9 mouse cellular contexts compared by ENCODE assay signal in the genomic region with DNA sequence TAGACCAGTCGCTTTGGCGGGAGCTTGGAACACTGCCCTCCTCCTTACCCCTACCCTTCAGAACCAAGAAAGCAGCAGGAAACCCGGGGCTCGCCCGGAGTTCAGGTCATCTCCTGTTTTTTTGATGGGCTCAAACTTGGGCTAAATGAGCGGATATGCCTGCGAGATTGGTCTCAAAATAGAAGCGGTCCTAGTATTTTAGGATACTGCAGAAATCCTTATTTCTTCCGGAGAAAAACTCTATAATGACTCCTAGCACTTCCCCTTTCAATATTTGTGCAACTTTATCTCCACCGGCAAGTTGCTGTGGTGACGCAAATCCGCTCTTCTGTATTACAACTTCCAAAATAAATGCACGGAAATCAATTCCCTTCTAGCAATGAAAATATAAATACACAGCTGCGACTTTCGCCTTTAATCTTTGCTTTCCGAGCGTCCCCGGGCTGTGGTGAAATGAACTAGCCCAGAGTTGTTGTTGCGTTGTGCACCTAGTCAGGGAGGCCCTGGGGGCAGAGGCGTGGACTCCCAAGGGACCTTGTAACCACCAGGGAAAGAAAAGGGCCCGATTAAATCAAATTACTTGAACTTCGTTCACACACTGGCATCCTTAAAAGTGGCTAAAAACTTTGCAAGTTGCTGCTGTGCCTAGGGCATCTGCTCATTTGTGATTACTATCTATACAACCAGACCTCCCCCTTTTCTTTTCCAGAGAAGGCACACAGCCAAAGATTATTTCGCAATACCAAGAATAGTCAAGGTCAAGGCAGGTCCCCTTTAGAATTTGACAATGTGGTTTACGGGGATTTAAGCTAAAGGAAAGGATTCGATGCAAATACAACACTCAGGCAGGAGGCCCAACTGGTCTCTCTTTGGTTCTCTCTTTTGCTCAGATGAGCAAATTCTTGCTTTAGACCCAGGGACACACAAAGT. TPM values are rescaled to one million over a fixed set of nuclear protein-coding genes. Genes with fewer than 3 reads are reported as not detected.
DNase-seq lines count a peak whose midpoint lies in the region; ATAC-seq and TF ChIP-seq lines count a peak whose summit lies in the region.
"Had no signal": no experiment of that assay in that cellular context is flagged by ENCODE, and none has a peak within 500 bp of the region (broad histone marks: within the 10 kb centered on the region; RNA-seq: fewer than 3 reads in every experiment).

No protein-coding gene starts in this region.

- TF ChIP-seq EP300 in liver, embryonic 14.5 days (IDR thresholded peaks at IDR 0.05; ENCODE audit: low read depth), result no peak

- TF ChIP-seq POLR2A in thymus, adult 2 months (IDR thresholded peaks at IDR 0.05; ENCODE audit: control insufficient read depth, extremely low read depth, insufficient read depth, low read length, poor library complexity), result no peak

- H3K4me2 ChIP-seq in neural tube, embryonic 15.5 days, result no peak overlapping the region
- H3K4me2 ChIP-seq in heart, embryonic 11.5 days, result peak overlapping the region; percentile 38; the same call in 1 of the 2 replicates
- peak overlapping the region; percentile 28; the same call in 1 of the 2 replicates for H3K4me2 ChIP-seq in liver, embryonic 14.5 days (ENCODE audit: low read depth)
- H3K4me2 ChIP-seq in midbrain, embryonic 15.5 days, result no peak overlapping the region

- DNase-seq in neural tube, embryonic 10.5 days (ENCODE audit: extremely low spot score, low spot score), result peak; percentile 47
- no peak for DNase-seq in liver, embryonic 14.5 days (ENCODE audit: low read depth in 3 of 3, low spot score in 3 of 3)
- peak; percentile 24 for DNase-seq in yolk sac, embryonic 10.5 days (ENCODE audit: low spot score)
- DNase-seq in left cerebral cortex, postnatal 36 days (ENCODE audit: low spot score in 2 of 2), result no peak
- DNase-seq in thymus, adult 2 months, result no peak

- H3K27ac ChIP-seq in neural tube, embryonic 15.5 days (replicated peaks), result no peak overlapping the region
- H3K27ac ChIP-seq in heart, embryonic 11.5 days (ENCODE audit: low read depth, low read length), result no peak overlapping the region
- H3K27ac ChIP-seq in liver, embryonic 14.5 days, result no peak overlapping the region
- no peak overlapping the region for H3K27ac ChIP-seq in thymus, adult 2 months (ENCODE audit: control insufficient read depth, insufficient read depth, low read length)
- no peak overlapping the region for H3K27ac ChIP-seq in midbrain, embryonic 15.5 days
- H3K27ac ChIP-seq: midbrain, embryonic 10.5 days had no signal

- no peaks in the 10 kb centered on the region for H3K9me3 ChIP-seq in neural tube, embryonic 15.5 days (replicated peaks)
- no peaks in the 10 kb centered on the region for H3K9me3 ChIP-seq in heart, embryonic 11.5 days (replicated peaks; ENCODE audit: control insufficient read depth, low read length)
- no peaks in the 10 kb centered on the region for H3K9me3 ChIP-seq in liver, embryonic 14.5 days (ENCODE audit: control insufficient read depth, low read length)
- no peaks in the 10 kb centered on the region for H3K9me3 ChIP-seq in midbrain, embryonic 15.5 days
- H3K9me3 ChIP-seq: midbrain, embryonic 10.5 days had no signal

- no peak for TF ChIP-seq CTCF in liver, embryonic 14.5 days (IDR thresholded peaks at IDR 0.05; ENCODE audit: low read depth)
- no peak for TF ChIP-seq CTCF in thymus, adult 2 months (IDR thresholded peaks at IDR 0.05; ENCODE audit: borderline replicate concordance, control insufficient read depth, extremely low read depth, insufficient read depth, low read length, poor library complexity)

- no peaks in the 10 kb centered on the region for H3K36me3 ChIP-seq in neural tube, embryonic 15.5 days
- no peaks in the 10 kb centered on the region for H3K36me3 ChIP-seq in heart, embryonic 11.5 days (ENCODE audit: control insufficient read depth, insufficient read depth, low read length)
- no peaks in the 10 kb centered on the region for H3K36me3 ChIP-seq in liver, embryonic 14.5 days (replicated peaks; ENCODE audit: control insufficient read depth, insufficient read depth, low read depth)
- no peaks in the 10 kb centered on the region for H3K36me3 ChIP-seq in thymus, adult 2 months (ENCODE audit: control insufficient read depth, insufficient read depth, low read length)
- H3K36me3 ChIP-seq in midbrain, embryonic 15.5 days (replicated peaks), result no peaks in the 10 kb centered on the region
- H3K36me3 ChIP-seq: midbrain, embryonic 10.5 days had no signal

- no peak for ATAC-seq in neural tube, embryonic 15.5 days (ENCODE audit: low FRiP score)
- no peak for ATAC-seq in heart, embryonic 11.5 days (replicated peaks; ENCODE audit: insufficient number of reproducible peaks, low FRiP score, low TSS enrichment)
- no peak for ATAC-seq in liver, embryonic 14.5 days (ENCODE audit: insufficient read depth)
- ATAC-seq in midbrain, embryonic 15.5 days (replicated peaks), result no peak

- no peak overlapping the region for H3K9ac ChIP-seq in neural tube, embryonic 15.5 days (replicated peaks)
- no peak overlapping the region for H3K9ac ChIP-seq in heart, embryonic 11.5 days (ENCODE audit: low read depth, low read length)
- no peak overlapping the region for H3K9ac ChIP-seq in liver, embryonic 14.5 days (replicated peaks)
- H3K9ac ChIP-seq in midbrain, embryonic 15.5 days, result no peak overlapping the region

- no peak overlapping the region for H3K4me3 ChIP-seq in neural tube, embryonic 15.5 days (replicated peaks)
- H3K4me3 ChIP-seq in heart, embryonic 11.5 days (ENCODE audit: low read depth, low read length), result no peak overlapping the region
- no peak overlapping the region for H3K4me3 ChIP-seq in liver, embryonic 14.5 days (ENCODE audit: insufficient read depth in 1 of 2, low read depth in 2 of 2, low read length in 2 of 2)
- H3K4me3 ChIP-seq in thymus, adult 2 months (ENCODE audit: control insufficient read depth, insufficient read depth, low read length), result no peak overlapping the region
- no peak overlapping the region for H3K4me3 ChIP-seq in midbrain, embryonic 15.5 days

- peaks cover 15% of the 10 kb centered on the region for H3K4me1 ChIP-seq in neural tube, embryonic 15.5 days
- 0 out of 2 replicates have a peak, but pooled peaks cover 7% of the 10 kb centered on the region for H3K4me1 ChIP-seq in heart, embryonic 11.5 days (ENCODE audit: control insufficient read depth, insufficient read depth, low read length)
- no peaks in the 10 kb centered on the region; a peak in 1 of 4 replicates for H3K4me1 ChIP-seq in liver, embryonic 14.5 days (replicated peaks; ENCODE audit: control insufficient read depth in 2 of 2, insufficient read depth in 2 of 2, low read length in 1 of 2)
- peaks cover 24% of the 10 kb centered on the region for H3K4me1 ChIP-seq in thymus, adult 2 months (replicated peaks; ENCODE audit: control insufficient read depth, insufficient read depth, low read length)
- H3K4me1 ChIP-seq in midbrain, embryonic 15.5 days, result peaks cover 14% of the 10 kb centered on the region

- peaks cover 84% of the 10 kb centered on the region for H3K27me3 ChIP-seq in neural tube, embryonic 15.5 days (replicated peaks)
- peaks cover 61% of the 10 kb centered on the region for H3K27me3 ChIP-seq in heart, embryonic 11.5 days (ENCODE audit: control insufficient read depth, insufficient read depth, low read length)
- peaks cover 71% of the 10 kb centered on the region for H3K27me3 ChIP-seq in liver, embryonic 14.5 days (ENCODE audit: control insufficient read depth, insufficient read depth, low read length)
- peaks cover 26% of the 10 kb centered on the region for H3K27me3 ChIP-seq in thymus, adult 2 months (ENCODE audit: control insufficient read depth, insufficient read depth, low read length)
- peaks cover 79% of the 10 kb centered on the region for H3K27me3 ChIP-seq in midbrain, embryonic 15.5 days (replicated peaks)

- intact Hi-C loops in left cerebral cortex, postnatal 36 days (cut with DNase I), result loop anchor here (5.0 kb wide), 1 partner anchor 288 kb away; no protein-coding TSS in a partner anchor

- 3% methylated on average over 25 of the region's 25 CpGs for WGBS in neural tube, embryonic 15.5 days
- 3% methylated on average over 25 of the region's 25 CpGs for WGBS in heart, embryonic 11.5 days (ENCODE audit: insufficient replicate concordance)
- WGBS in liver, embryonic 14.5 days (ENCODE audit: insufficient replicate concordance), result 3% methylated on average over 25 of the region's 25 CpGs
- WGBS in thymus, adult 2 months, result 25% methylated on average over 25 of the region's 25 CpGs
- WGBS in midbrain, embryonic 15.5 days, result 2% methylated on average over 25 of the region's 25 CpGs

RNA-seq across cellular contexts. Expression of a gene that starts 2.8 kb away (rescaled TPM):
- 2.6 and 7.9 TPM in 2 replicates for polyA plus RNA-seq in neural tube, embryonic 15.5 days (2015; fragmentation: Nextera tagmentation; extraction: Ambion mirVana)
- polyA plus RNA-seq in heart, embryonic 11.5 days (2014; fragmentation: Nextera tagmentation; extraction: Ambion mirVana), result 5.0 and 7.0 TPM in 2 replicates
- polyA plus RNA-seq in liver, embryonic 14.5 days (2012; rRNA removed), result 2.7 and 3.1 TPM in 2 replicates
- 3.5 and 3.9 TPM in 2 replicates for polyA plus RNA-seq in liver, embryonic 14.5 days (2014; fragmentation: Nextera tagmentation; extraction: Ambion mirVana)
- total RNA-seq in left cerebral cortex, postnatal 36 days (2021), result 1 to 10 TPM; 1.1 to 1.4 TPM
- 15.5 and 18.4 TPM in 2 replicates for polyA plus RNA-seq in thymus, adult 2 months (2012; rRNA removed)
- 1.7 and 2.2 TPM in 2 replicates for polyA plus RNA-seq in midbrain, embryonic 15.5 days (2015; fragmentation: Nextera tagmentation; extraction: Ambion mirVana)

Comparison
In these comparisons a context has a peak if more than half of its experiments do, and no peak if none do; other contexts are left out.
1. DNase-seq: peak in neural tube, embryonic 10.5 days (single experiment) and yolk sac, embryonic 10.5 days (single experiment); none in liver, embryonic 14.5 days (0 of 3), left cerebral cortex, postnatal 36 days (0 of 2) and thymus, adult 2 months (single experiment).
2. H3K4me2 ChIP-seq: peak in heart, embryonic 11.5 days (single experiment) and liver, embryonic 14.5 days (single experiment); none in neural tube, embryonic 15.5 days (single experiment) and midbrain, embryonic 15.5 days (single experiment).